Mouse (Mus musculus): Measurements from ENCODE around the gene Skp2.
"Not testable (repeated sequence)": the region's sequence is repeated elsewhere in the genome, so short reads cannot be mapped to it uniquely, and the experiment has no call there.

The Skp2 gene

GRCm38 (mm10) chr15:9155325-9155724 is at the start of gene Skp2:
Skp2 (minus strand) TSS chr15:9155425.
- no peak for DNase-seq (ENCODE audit: extremely low spot score, low read depth, low spot score)

GRCm38 (mm10) chr15:9198421-9198820 is 43.2 kb upstream of the Skp2 start:
- DNase-seq (ENCODE audit: extremely low spot score, low read depth, low spot score): no peak

- not testable (repeated sequence) for DNase-seq (ENCODE audit: extremely low spot score, low read depth, low spot score)
These were observed 37.5 kb upstream of the Skp2 start for GRCm38 (mm10) chr15:9192685-9193084.

- no peak for DNase-seq (ENCODE audit: extremely low spot score, low read depth, low spot score)
These were observed 34.6 kb upstream of the Skp2 start for GRCm38 (mm10) chr15:9189796-9190195.

GRCm38 (mm10) chr15:9183995-9184394 is 28.8 kb upstream of the Skp2 start:
- DNase-seq (ENCODE audit: extremely low spot score, low read depth, low spot score): no peak

GRCm38 (mm10) chr15:9177038-9177437 is 21.8 kb upstream of the Skp2 start:
- DNase-seq (ENCODE audit: extremely low spot score, low read depth, low spot score): no peak

GRCm38 (mm10) chr15:9164125-9164524 is 8.9 kb upstream of the Skp2 start:
- no peak for DNase-seq (ENCODE audit: extremely low spot score, low read depth, low spot score)

GRCm38 (mm10) chr15:9162557-9163070 is 7.4 kb upstream of the Skp2 start:
- no peak for DNase-seq (ENCODE audit: extremely low spot score, low read depth, low spot score)

- DNase-seq (ENCODE audit: extremely low spot score, low read depth, low spot score): no peak
These were observed 14.5 kb downstream of the Skp2 start for GRCm38 (mm10) chr15:9140684-9141171.

- peak; percentile 89 for DNase-seq (ENCODE audit: extremely low spot score, low read depth, low spot score)
These were observed 15.0 kb downstream of the Skp2 start, which contains the start of gene Lmbrd2 for GRCm38 (mm10) chr15:9140252-9140680. Lmbrd2 (plus strand) TSS chr15:9140550.

- no peak for DNase-seq (ENCODE audit: extremely low spot score, low read depth, low spot score)
These were observed 15.8 kb downstream of the Skp2 start for GRCm38 (mm10) chr15:9139447-9139846.

- no peak for DNase-seq (ENCODE audit: extremely low spot score, low read depth, low spot score)
These were observed 20.2 kb downstream of the Skp2 start for GRCm38 (mm10) chr15:9134891-9135507.

- DNase-seq (ENCODE audit: extremely low spot score, low read depth, low spot score): no peak
These were observed 22.4 kb downstream of the Skp2 start for GRCm38 (mm10) chr15:9132693-9133443.

- DNase-seq (ENCODE audit: extremely low spot score, low read depth, low spot score): no peak
These were observed 23.7 kb downstream of the Skp2 start for GRCm38 (mm10) chr15:9131499-9131888.

GRCm38 (mm10) chr15:9130772-9131498 is 24.3 kb downstream of the Skp2 start:
- DNase-seq (ENCODE audit: extremely low spot score, low read depth, low spot score): no peak

GRCm38 (mm10) chr15:9127051-9127791 is 28.0 kb downstream of the Skp2 start:
- no peak for DNase-seq (ENCODE audit: extremely low spot score, low read depth, low spot score)

GRCm38 (mm10) chr15:9124856-9125255 is 30.4 kb downstream of the Skp2 start:
- no peak for DNase-seq (ENCODE audit: extremely low spot score, low read depth, low spot score)

- DNase-seq (ENCODE audit: extremely low spot score, low read depth, low spot score): no peak
These were observed 32.2 kb downstream of the Skp2 start for GRCm38 (mm10) chr15:9122989-9123388.

GRCm38 (mm10) chr15:9120081-9120480 is 35.1 kb downstream of the Skp2 start:
- DNase-seq (ENCODE audit: extremely low spot score, low read depth, low spot score): no peak

- no peak for DNase-seq (ENCODE audit: extremely low spot score, low read depth, low spot score)
These were observed 36.4 kb downstream of the Skp2 start for GRCm38 (mm10) chr15:9118852-9119251.

- DNase-seq (ENCODE audit: extremely low spot score, low read depth, low spot score): no peak
These were observed 40.6 kb downstream of the Skp2 start for GRCm38 (mm10) chr15:9114599-9114998.

All from hindlimb bud, embryonic 11.5 days (tissue).